Mouse (Mus musculus): ENCODE results near the gene Usp37.
A peak's percentile ranks its signal among the peaks of the same experiment; 100 is the strongest.

The Usp37 gene

GRCm38 (mm10) chr1:74460273-74460672, 83.8 kb downstream of the Usp37 start:
- peak; percentile 72 for DNase-seq (ENCODE audit: low read depth, low spot score)

GRCm38 (mm10) chr1:74452611-74453045, 91.5 kb downstream of the Usp37 start:
- DNase-seq (ENCODE audit: low read depth, low spot score): peak; percentile 63

GRCm38 (mm10) chr1:74444538-74444937, 99.5 kb downstream of the Usp37 start:
- no peak for DNase-seq (ENCODE audit: low read depth, low spot score)

GRCm38 (mm10) chr1:74439166-74439876, 104.8 kb downstream of the Usp37 start:
- DNase-seq (ENCODE audit: low read depth, low spot score): no peak

GRCm38 (mm10) chr1:74437702-74438427, 106.2 kb downstream of the Usp37 start:
- DNase-seq (ENCODE audit: low read depth, low spot score): peak; percentile 68

GRCm38 (mm10) chr1:74435563-74435962, 108.5 kb downstream of the Usp37 start:
- no peak for DNase-seq (ENCODE audit: low read depth, low spot score)

- DNase-seq (ENCODE audit: low read depth, low spot score): no peak
Observed at GRCm38 (mm10) chr1:74434596-74434995, 109.5 kb downstream of the Usp37 start.

DNA sequence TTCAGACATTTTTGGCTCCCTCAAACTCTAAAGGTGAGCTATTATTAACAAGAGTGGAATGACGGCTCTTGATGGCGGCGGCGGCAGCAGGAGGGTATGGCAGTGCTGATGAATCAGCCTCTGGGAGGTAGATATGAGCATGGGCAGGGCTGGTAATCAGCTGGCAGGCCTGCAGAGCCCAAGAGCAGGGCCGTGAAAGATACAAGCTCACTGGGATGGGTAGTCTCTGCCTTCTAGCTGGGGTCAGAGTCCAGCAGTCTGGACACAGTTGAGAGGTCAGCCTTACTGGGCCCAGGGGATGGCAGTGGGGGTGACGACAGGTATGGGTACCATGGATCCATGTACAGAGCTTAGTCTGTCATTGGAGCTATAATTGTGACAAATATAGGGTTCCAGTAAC, 110.9 kb downstream of the Usp37 start:
- no peak for DNase-seq (ENCODE audit: low read depth, low spot score)

DNA sequence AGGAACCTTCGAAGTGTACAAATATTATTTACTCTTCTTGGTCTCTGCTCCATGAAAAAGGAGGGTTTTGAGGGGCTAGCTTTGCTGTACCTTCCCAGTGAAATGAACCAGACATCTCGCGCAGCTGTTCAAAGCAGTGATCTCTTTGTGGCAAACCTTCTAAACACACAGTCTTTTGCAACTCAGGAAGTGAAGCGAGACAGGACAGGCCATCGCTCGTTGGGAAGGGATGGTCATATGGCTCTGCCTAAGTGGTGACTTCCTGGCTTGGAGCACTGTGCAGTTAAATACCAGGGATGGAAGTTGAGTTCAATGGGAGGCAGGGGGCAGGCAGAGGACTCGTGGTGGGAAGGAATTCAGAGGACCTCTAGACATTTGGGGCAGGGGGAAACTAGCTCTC, 118.2 kb downstream of the Usp37 start:
- DNase-seq (ENCODE audit: low read depth, low spot score): no peak

DNA sequence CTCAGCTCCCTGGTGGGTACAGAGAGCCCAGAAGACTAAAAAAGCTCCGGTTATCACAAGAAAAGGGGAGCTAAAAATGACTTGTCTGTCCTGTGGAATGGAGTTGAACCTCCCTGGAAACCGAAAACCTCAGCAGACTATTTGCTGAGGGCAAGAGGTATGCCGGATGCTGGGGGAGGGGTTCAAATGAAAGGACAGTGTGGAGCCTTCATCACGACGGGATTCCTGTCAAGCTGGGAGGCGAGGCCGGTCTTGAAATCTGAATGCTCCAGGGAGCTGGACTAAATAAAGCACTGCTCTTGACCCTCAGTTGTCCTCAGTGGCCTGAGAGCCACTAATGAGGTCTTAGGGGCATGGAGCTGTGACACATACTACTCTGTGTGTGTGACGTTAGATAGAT, 120.9 kb downstream of the Usp37 start:
- DNase-seq (ENCODE audit: low read depth, low spot score): no peak

DNA sequence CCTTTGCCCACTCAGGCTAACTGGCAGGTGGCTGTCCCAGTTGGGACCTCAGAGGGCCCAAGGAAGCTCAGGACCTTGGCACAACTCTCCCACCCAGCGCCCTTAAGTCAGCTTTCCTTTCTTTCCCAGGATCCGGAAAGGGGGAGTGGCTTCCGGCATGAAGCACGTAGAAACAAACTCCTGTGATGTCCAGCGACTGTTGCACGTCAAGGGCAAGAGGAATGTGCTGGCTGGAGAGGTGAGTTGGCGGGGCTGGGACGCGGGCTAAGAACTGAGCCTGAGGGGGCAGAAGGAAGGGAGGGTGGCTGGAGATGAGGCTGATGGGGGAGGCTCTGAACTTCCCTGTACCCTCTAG, 124.7 kb downstream of the Usp37 start:
- DNase-seq (ENCODE audit: low read depth, low spot score): no peak

DNA sequence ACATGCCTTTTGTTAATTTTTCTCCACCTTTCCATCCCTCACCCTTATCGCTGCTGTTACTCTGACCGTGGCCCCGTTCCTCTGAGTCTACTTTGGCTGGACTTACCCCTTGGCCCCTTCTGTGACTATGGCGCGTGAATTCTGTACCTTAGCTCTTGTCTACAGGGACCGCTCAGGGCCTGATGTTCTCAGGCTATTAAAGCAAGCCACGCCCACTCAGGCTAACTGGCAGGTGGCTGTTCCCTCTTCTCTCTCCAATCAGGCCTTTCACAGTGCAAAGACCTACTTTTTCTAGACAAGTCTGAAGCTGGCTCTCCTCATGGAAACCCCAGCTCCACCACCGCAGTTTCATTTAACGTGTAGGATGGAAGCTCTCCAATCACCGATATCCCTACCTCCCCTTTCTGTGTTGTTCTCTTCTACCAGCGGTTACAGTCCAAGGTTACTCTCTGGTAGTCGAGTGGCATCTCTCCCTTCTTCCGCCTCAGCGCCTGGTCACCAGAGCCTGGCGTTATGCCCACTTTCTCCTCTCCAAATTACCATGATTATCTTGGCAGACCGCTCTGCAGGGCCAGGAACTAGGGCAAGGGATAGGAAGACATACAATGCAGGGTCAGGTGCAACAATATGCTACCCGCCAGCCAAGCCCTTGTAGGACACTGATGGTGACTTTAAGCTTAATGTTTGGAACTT, 125.2 kb downstream of the Usp37 start:
- DNase-seq (ENCODE audit: low read depth, low spot score): no peak

DNA sequence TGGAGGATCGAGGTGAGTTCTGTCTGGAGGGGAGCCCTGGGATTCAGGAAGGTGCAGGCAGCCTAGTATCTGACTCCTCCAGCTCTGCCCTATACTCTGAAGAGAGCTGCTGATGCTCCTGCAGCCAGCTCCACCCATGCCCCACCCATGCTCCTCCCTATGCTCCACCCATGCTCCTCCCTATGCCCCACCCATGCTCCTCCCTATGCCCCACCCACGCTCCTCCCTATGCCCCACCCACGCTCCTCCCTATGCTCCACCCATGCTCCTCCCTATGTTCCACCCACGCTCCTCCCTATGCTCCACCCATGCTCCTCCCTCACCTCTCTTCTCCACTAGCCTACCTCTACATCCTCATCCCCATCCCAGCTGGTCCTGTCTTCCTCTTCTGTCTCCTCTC, 128.9 kb downstream of the Usp37 start:
- DNase-seq (ENCODE audit: low read depth, low spot score): peak; percentile 26

GRCm38 (mm10) chr1:74412711-74413110, 131.4 kb downstream of the Usp37 start:
- DNase-seq (ENCODE audit: low read depth, low spot score): no peak

GRCm38 (mm10) chr1:74411753-74412325, 132.2 kb downstream of the Usp37 start:
- no peak for DNase-seq (ENCODE audit: low read depth, low spot score)

DNA sequence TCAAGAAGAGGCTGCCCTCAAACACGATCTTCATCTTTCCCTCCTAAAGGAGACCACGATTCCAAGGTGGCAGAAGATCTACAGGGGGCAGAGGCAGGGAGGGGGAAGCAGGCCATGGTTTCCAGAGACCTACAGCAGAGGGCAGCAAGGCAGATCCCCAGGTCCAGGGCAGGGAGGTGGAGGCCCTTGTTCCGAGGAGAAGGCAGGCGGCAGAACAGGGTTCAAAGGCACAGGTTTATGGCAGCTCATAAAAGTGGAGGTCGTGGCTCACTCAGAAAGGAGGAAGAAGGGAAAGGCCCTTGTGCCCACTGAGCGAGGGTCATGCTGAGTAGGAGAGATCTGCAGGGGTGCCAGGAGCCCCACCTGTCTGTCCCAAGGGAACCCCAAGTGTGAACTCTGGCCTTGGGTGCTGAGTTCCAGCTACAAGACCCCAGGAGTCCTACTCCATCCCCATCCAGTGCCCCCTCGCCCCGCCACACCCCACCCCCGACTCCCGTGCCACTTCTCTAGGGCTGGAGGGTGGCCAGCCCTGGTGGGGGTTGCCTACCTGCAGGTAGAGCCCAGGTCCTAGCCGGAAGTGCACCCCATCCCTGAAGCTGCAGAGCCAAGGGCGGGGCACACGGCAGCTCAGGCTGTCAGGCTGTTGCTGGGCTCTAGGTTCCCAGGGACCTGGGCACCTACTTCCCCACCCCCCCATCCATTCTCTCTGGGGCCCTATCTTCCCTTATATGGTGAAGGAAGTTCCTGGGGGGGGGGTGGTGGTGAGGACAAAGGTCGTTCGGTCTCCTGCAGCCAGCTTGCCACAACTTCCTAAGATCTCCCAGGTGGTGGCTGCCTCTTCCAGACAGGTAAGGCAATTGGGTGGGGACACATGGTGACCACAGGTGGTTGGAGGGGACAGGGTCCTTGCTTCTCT, 135.2 kb downstream of the Usp37 start, which contains the start of gene Vil1:
TSS of gene Vil1 (plus strand) at position 788 of the 916 bp plus-strand sequence.
- DNase-seq (ENCODE audit: low read depth, low spot score): no peak

- DNase-seq (ENCODE audit: low read depth, low spot score): no peak
Observed at GRCm38 (mm10) chr1:74404206-74404605, 139.9 kb downstream of the Usp37 start.

GRCm38 (mm10) chr1:74401015-74401702, 142.9 kb downstream of the Usp37 start:
- no peak for DNase-seq (ENCODE audit: low read depth, low spot score)

GRCm38 (mm10) chr1:74400531-74400930, 143.6 kb downstream of the Usp37 start:
- no peak for DNase-seq (ENCODE audit: low read depth, low spot score)

- DNase-seq (ENCODE audit: low read depth, low spot score): peak; percentile 86
Observed at GRCm38 (mm10) chr1:74397919-74398451, 146.1 kb downstream of the Usp37 start.
